In the genomic region with DNA sequence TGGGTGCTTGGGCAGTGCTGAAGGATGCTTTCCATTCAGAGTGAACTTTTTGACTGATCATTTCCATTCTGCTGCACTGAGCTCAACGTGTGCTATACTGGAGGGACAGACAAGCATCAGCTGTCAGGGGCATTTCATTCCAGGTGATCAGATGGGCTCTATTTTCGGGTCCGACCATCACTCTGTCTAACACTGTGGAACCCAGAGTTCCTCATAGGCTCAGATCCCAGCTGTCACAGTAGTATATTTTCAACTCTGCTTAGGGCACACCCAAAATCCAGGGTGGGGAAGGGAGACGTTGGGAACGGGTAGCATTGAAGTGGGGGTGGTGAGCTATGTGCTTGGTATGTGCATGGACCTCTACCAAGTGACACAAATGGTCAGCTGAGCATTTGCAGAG, we compare ENCODE assay signal across 22 mouse cellular contexts.
DNase-seq lines count a peak whose midpoint lies in the region; ATAC-seq and TF ChIP-seq lines count a peak whose summit lies in the region.
"Had no signal": no experiment of that assay in that cellular context is flagged by ENCODE, and none has a peak within 500 bp of the region (broad histone marks: within the 10 kb centered on the region; RNA-seq: fewer than 3 reads in every experiment).

No protein-coding gene starts in this region.

- H3K4me2 ChIP-seq in forebrain, embryonic 11.5 days (ENCODE audit: low read depth, low read length, severe bottlenecking) = no peak overlapping the region
- H3K4me2 ChIP-seq in forebrain, embryonic 13.5 days = no peak overlapping the region
- H3K4me2 ChIP-seq in myocyte (ENCODE audit: low read depth) = no peak overlapping the region
- H3K4me2 ChIP-seq: embryonic facial prominence, embryonic 12.5 days; forebrain, embryonic 12.5 days; forebrain, embryonic 15.5 days had no signal

- 87% methylated on average over 5 of the region's 5 CpGs for WGBS in forebrain, embryonic 11.5 days
- WGBS in forebrain, embryonic 13.5 days = 92% methylated on average over 5 of the region's 5 CpGs
- WGBS in heart, embryonic 10.5 days = 86% methylated on average over 5 of the region's 5 CpGs
- 86% methylated on average over 5 of the region's 5 CpGs for WGBS in kidney, adult 2 months

- no peak for TF ChIP-seq POLR2A in myocyte (IDR thresholded peaks at IDR 0.05; ENCODE audit: insufficient read length, low read depth)
- no peak for TF ChIP-seq POLR2A in kidney, adult 2 months (IDR thresholded peaks at IDR 0.05; ENCODE audit: low read depth, low read length)

- ATAC-seq in forebrain, embryonic 11.5 days (replicated peaks; ENCODE audit: low FRiP score) = no peak
- no peak for ATAC-seq in forebrain, embryonic 13.5 days
- ATAC-seq: forebrain, embryonic 15.5 days; forebrain, postnatal 0 days had no signal

- H3K9ac ChIP-seq in forebrain, embryonic 11.5 days (ENCODE audit: low read length) = no peak overlapping the region
- H3K9ac ChIP-seq in forebrain, embryonic 13.5 days = no peak overlapping the region
- H3K9ac ChIP-seq: embryonic facial prominence, embryonic 12.5 days; forebrain, embryonic 12.5 days; forebrain, embryonic 15.5 days; forebrain, postnatal 0 days had no signal

- H3K9me3 ChIP-seq in forebrain, embryonic 11.5 days (ENCODE audit: control insufficient read depth, low read length) = no peaks in the 10 kb centered on the region
- H3K9me3 ChIP-seq in forebrain, embryonic 13.5 days (replicated peaks) = no peaks in the 10 kb centered on the region
- H3K9me3 ChIP-seq in heart, embryonic 10.5 days = no peaks in the 10 kb centered on the region
- H3K9me3 ChIP-seq: embryonic facial prominence, embryonic 12.5 days; forebrain, embryonic 12.5 days; forebrain, embryonic 15.5 days had no signal

- no peaks in the 10 kb centered on the region for H3K4me1 ChIP-seq in forebrain, embryonic 11.5 days (replicated peaks; ENCODE audit: control insufficient read depth, insufficient read depth, low read length)
- H3K4me1 ChIP-seq in forebrain, embryonic 13.5 days = no peaks in the 10 kb centered on the region
- no peaks in the 10 kb centered on the region for H3K4me1 ChIP-seq in heart, embryonic 10.5 days
- H3K4me1 ChIP-seq in kidney, adult 2 months (ENCODE audit: control insufficient read depth, insufficient read depth, low read length) = no peaks in the 10 kb centered on the region
- H3K4me1 ChIP-seq: embryonic facial prominence, embryonic 12.5 days; forebrain, embryonic 12.5 days; forebrain, embryonic 15.5 days had no signal

- no peak overlapping the region for H3K4me3 ChIP-seq in forebrain, embryonic 11.5 days (ENCODE audit: low read depth, low read length)
- no peak overlapping the region for H3K4me3 ChIP-seq in forebrain, embryonic 13.5 days
- no peak overlapping the region for H3K4me3 ChIP-seq in heart, embryonic 10.5 days
- no peak overlapping the region for H3K4me3 ChIP-seq in myocyte
- no peak overlapping the region for H3K4me3 ChIP-seq in kidney, adult 2 months (ENCODE audit: insufficient read depth, low read depth, low read length)
- H3K4me3 ChIP-seq: embryonic facial prominence, embryonic 12.5 days; forebrain, embryonic 12.5 days; forebrain, embryonic 15.5 days had no signal

- no peak overlapping the region for H3ac ChIP-seq in myocyte (ENCODE audit: control insufficient read depth, insufficient read length)

- TF ChIP-seq CTCF in kidney, adult 2 months (conservative IDR thresholded peaks at IDR 0.05; ENCODE audit: insufficient read depth, insufficient read length, low read depth, low read length) = no peak

- H3K36me3 ChIP-seq in forebrain, embryonic 11.5 days (ENCODE audit: control insufficient read depth, insufficient read depth, low read length) = no peaks in the 10 kb centered on the region
- H3K36me3 ChIP-seq in forebrain, embryonic 13.5 days (ENCODE audit: poor library complexity, severe bottlenecking) = no peaks in the 10 kb centered on the region
- no peaks in the 10 kb centered on the region for H3K36me3 ChIP-seq in heart, embryonic 10.5 days
- no peaks in the 10 kb centered on the region for H3K36me3 ChIP-seq in myocyte (ENCODE audit: control insufficient read depth, insufficient read depth)
- no peaks in the 10 kb centered on the region for H3K36me3 ChIP-seq in kidney, adult 2 months (ENCODE audit: control insufficient read depth, insufficient read depth, low read length)
- H3K36me3 ChIP-seq: embryonic facial prominence, embryonic 12.5 days; forebrain, embryonic 12.5 days; forebrain, embryonic 15.5 days had no signal

- H3K27ac ChIP-seq in forebrain, embryonic 11.5 days (ENCODE audit: low read depth, low read length) = no peak overlapping the region
- H3K27ac ChIP-seq in forebrain, embryonic 13.5 days = no peak overlapping the region
- no peak overlapping the region for H3K27ac ChIP-seq in heart, embryonic 10.5 days
- H3K27ac ChIP-seq in kidney, adult 2 months (ENCODE audit: insufficient read depth, low read depth, low read length) = no peak overlapping the region
- H3K27ac ChIP-seq: embryonic facial prominence, embryonic 12.5 days; forebrain, embryonic 12.5 days; forebrain, embryonic 15.5 days had no signal

- H3K79me2 ChIP-seq in myocyte (ENCODE audit: control insufficient read depth, insufficient read depth) = no peaks in the 10 kb centered on the region

- DNase-seq in forebrain, embryonic 11.5 days (ENCODE audit: low spot score) = peak; percentile 17
- DNase-seq in heart, embryonic 10.5 days (ENCODE audit: low spot score) = peak; percentile 61
- DNase-seq in heart, adult 8-10 months (ENCODE audit: low spot score) = no peak
- DNase-seq in testis, postnatal 10 days (ENCODE audit: low spot score) = peak; percentile 0
- no peak for DNase-seq in testis, postnatal 14 days (ENCODE audit: low spot score)
- no peak for DNase-seq in kidney, adult 2 months
- DNase-seq: adrenal gland, adult 2 months; adrenal gland, postnatal 10 days; adrenal gland, postnatal 25 days; cerebellum, adult 11 months; cerebellum, adult 18-20 months; cerebellum, adult 8-10 months; cerebellum, adult 9-11 months; cerebellum, postnatal 14 days; cerebellum, postnatal 36 days; embryo, embryonic 11 days; forebrain, postnatal 0 days had no signal

- no peaks in the 10 kb centered on the region for H3K27me3 ChIP-seq in forebrain, embryonic 11.5 days (ENCODE audit: control insufficient read depth, insufficient read depth, low read length)
- no peaks in the 10 kb centered on the region for H3K27me3 ChIP-seq in forebrain, embryonic 13.5 days
- no peaks in the 10 kb centered on the region for H3K27me3 ChIP-seq in heart, embryonic 10.5 days (ENCODE audit: insufficient read depth, poor library complexity, severe bottlenecking)
- H3K27me3 ChIP-seq in myocyte (ENCODE audit: control insufficient read depth, insufficient read depth, insufficient read length) = no peaks in the 10 kb centered on the region
- H3K27me3 ChIP-seq in kidney, adult 2 months (replicated peaks; ENCODE audit: control insufficient read depth, insufficient read depth, low read length) = no peaks in the 10 kb centered on the region
- H3K27me3 ChIP-seq: embryonic facial prominence, embryonic 12.5 days; forebrain, embryonic 12.5 days; forebrain, embryonic 15.5 days had no signal

TF ChIP-seq in myocyte, 11 proteins besides CTCF, POLR2A, EP300 and RAD21:
- peak in 1 of 3 experiments; percentile 36 for TF ChIP-seq MYOG (IDR thresholded peaks at IDR 0.05; ENCODE audit: control insufficient read depth in 1 of 3, insufficient read depth in 1 of 3, insufficient read length in 2 of 3, low read depth in 2 of 3)
- no peak for TF ChIP-seq REST (IDR thresholded peaks at IDR 0.05; ENCODE audit: insufficient read depth, insufficient read length)
- peak in 2 of 3 experiments; percentile 35 to 58 for TF ChIP-seq MYOD1 (IDR thresholded peaks at IDR 0.05; ENCODE audit: control insufficient read depth in 1 of 3, insufficient read length in 2 of 3, low read depth in 2 of 3)

Comparison
In these comparisons a context has a peak if more than half of its experiments do, and no peak if none do; other contexts are left out.
1. DNase-seq: peak in forebrain, embryonic 11.5 days (single experiment), heart, embryonic 10.5 days (single experiment) and testis, postnatal 10 days (single experiment); none in heart, adult 8-10 months (single experiment), testis, postnatal 14 days (single experiment) and kidney, adult 2 months (single experiment).